Mouse (Mus musculus) embryonic facial prominence, embryonic 15.5 days (tissue): ENCODE data around the gene Rhbdl1. TPM values are rescaled to one million over a fixed set of nuclear protein-coding genes. Genes with fewer than 3 reads are reported as not detected.
"Not testable (repeated sequence)": the region's sequence is repeated elsewhere in the genome, so short reads cannot be mapped to it uniquely, and the experiment has no call there.

ENCODE experiments used
- ATAC-seq: fragments of 200-750 bp; cut with Nextera tagmentation; 2 replicates; pipeline ENCODE4 v1.8.0; 2017; ENCODE audit warnings: low read depth, moderate TSS enrichment; ENCODE audit not compliant: insufficient number of reproducible peaks, low FRiP score, low TSS enrichment
- H3K27ac ChIP-seq: fragments of 300-500 bp; sonication (generic); replicated peaks from 2 replicates; pipeline ENCODE4 v1.5.1; 2015; ENCODE audit warnings: mild to moderate bottlenecking, inconsistent platforms
- H3K27me3 ChIP-seq: fragments of 300-500 bp; sonication (generic); 2 replicates; pipeline ENCODE4 v1.6.1; 2015; ENCODE audit warnings: inconsistent platforms
- H3K36me3 ChIP-seq: fragments of 300-500 bp; sonication (generic); 2 replicates; pipeline ENCODE4 v1.6.1; 2015; ENCODE audit warnings: mild to moderate bottlenecking, inconsistent platforms
- H3K4me1 ChIP-seq: fragments of 300-500 bp; sonication (generic); 2 replicates; pipeline ENCODE4 v1.6.1; 2015; ENCODE audit warnings: inconsistent platforms
- H3K4me2 ChIP-seq: fragments of 300-500 bp; sonication (generic); replicated peaks from 2 replicates; pipeline ENCODE4 v1.6.1; 2015; ENCODE audit warnings: mild to moderate bottlenecking, inconsistent platforms
- H3K4me3 ChIP-seq: fragments of 300-500 bp; sonication (generic); replicated peaks from 2 replicates; pipeline ENCODE4 v1.5.1; 2015; ENCODE audit warnings: mild to moderate bottlenecking, inconsistent platforms
- H3K9ac ChIP-seq: fragments of 300-500 bp; sonication (generic); 2 replicates; pipeline ENCODE4 v1.6.1; 2015; ENCODE audit warnings: inconsistent platforms
- H3K9me3 ChIP-seq: fragments of 300-500 bp; sonication (generic); replicated peaks from 2 replicates; pipeline ENCODE4 v1.6.1; 2016; ENCODE audit warnings: inconsistent platforms
- whole genome bisulfite sequencing: fragments of 180-500 bp; shearing (Covaris S2); methylation state at CpG from one replicate; pipeline ENCODE4 v1.1.7; 2015; 5-methylcytosine and 5-hydroxymethylcytosine counted together
- polyA plus RNA-seq: library from polyadenylated mRNA; unstranded; fragments of >200 nt; fragmentation: Nextera tagmentation; extraction: Ambion mirVana; gene quantifications from 2 replicates; pipeline ENCODE4 v1.2.1, GENCODE M21; 2015

Gene Rhbdl1
- polyA plus RNA-seq, 1 experiment from 2014 or later: 3.2 TPM

DNA sequence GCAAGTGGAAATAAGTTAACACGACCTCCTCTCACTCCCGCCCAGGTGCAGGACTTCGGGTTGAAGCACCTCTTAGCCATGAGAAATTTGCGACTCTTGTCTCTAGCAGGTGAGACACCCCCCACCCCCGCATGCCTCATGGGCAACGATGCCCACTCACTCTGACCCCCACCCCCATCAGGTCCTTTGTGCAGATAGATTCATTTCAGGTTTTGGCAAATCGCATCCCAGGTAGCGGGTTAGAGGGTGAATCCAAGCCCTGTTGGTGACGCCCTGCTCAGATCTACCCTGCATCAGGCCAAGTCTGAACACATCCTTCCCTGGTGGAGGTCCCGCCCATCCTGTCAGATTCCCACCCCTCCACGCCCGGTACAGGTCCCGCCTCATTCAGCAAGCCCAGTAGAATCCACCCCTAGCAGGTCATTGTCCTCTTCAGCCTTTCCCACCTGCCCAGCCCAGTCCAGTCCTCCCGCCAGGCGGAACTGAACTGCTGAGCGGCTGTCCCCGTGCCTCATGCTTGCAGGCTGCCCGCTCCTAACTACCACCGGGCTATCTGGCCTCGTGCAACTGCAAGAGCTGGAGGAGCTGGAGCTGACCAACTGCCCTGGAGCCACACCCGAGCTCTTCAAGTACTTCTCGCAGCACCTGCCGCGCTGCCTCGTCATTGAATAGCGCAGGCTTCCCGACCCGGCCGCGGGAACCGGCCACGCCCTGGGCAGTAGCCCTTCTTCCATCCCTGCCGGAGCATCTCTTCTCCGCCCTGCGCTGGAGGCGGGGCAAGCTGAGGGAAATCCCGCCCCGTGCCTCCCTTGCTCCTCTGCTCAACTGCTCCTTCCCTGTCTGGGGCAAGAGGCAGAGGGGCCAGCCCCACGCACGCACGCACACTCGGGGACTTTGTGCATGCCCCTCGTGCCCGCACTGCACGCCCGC lies 18.0 kb downstream of the Rhbdl1 start:
- 6% methylated on average over 46 of the region's 46 CpGs for WGBS
- Histone ChIP-seq H3K4me1 (peaks cover 15% of the 10 kb centered on the region), H3K36me3 (no peaks in the 10 kb centered on the region), H3K9me3 (no peaks in the 10 kb centered on the region), H3K27me3 (peaks cover 41% of the 10 kb centered on the region), H3K4me3 (peak overlapping the region; percentile 27), H3K9ac (no peak overlapping the region), H3K4me2 (peak overlapping the region; percentile 47), H3K27ac (no peak overlapping the region)
- no peak for ATAC-seq

DNA sequence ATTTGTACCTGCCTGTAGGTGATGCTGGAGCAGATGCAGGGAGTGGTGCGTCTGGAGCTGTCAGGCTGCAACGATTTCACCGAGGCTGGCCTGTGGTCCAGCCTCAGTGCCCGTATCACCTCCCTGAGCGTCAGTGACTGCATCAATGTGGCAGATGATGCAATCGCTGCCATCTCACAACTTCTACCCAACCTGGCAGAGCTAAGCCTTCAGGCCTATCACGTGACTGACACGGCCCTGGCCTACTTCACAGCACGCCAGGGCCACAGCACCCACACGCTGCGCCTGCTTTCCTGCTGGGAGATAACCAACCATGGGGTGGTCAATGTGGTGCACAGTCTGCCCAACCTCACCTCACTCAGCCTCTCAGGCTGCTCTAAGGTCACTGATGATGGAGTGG lies 19.4 kb downstream of the Rhbdl1 start:
- H3K36me3 ChIP-seq: no peaks in the 10 kb centered on the region
- no peaks in the 10 kb centered on the region for H3K9me3 ChIP-seq
- peaks cover 46% of the 10 kb centered on the region for H3K27me3 ChIP-seq
- WGBS: 77% methylated on average over 11 of the region's 11 CpGs
- H3K4me3 ChIP-seq: no peak overlapping the region
- no peak overlapping the region for H3K27ac ChIP-seq
- no peak overlapping the region for H3K9ac ChIP-seq
- peaks cover 15% of the 10 kb centered on the region for H3K4me1 ChIP-seq
- ATAC-seq: no peak
- no peak overlapping the region for H3K4me2 ChIP-seq

DNA sequence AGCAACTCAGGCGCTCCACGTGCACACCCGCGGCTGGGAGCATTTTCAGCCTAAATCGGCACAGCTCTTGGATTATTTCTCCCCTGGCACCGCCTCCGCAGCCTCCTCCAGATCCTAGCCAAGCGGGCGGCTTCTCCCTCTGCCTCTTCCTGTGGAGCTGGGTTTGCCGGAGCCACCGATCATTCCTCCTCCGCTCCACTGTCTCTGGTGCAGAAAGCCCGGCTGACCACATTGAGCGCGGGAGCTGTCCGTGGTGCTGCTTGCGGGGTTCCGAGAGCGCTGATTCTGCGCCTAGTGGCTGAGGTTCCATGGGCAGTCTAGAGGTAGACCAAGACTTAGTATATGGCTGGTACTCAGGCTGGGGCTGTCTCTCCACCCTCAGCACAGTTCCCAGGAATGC lies 23.6 kb downstream of the Rhbdl1 start:
- H3K4me1 ChIP-seq: peaks cover 22% of the 10 kb centered on the region
- H3K27ac ChIP-seq: no peak overlapping the region
- no peaks in the 10 kb centered on the region for H3K9me3 ChIP-seq
- H3K36me3 ChIP-seq: no peaks in the 10 kb centered on the region
- H3K9ac ChIP-seq: no peak overlapping the region
- H3K4me3 ChIP-seq: no peak overlapping the region
- no peak for ATAC-seq
- 2% methylated on average over 20 of the region's 20 CpGs for WGBS
- H3K27me3 ChIP-seq: peaks cover 56% of the 10 kb centered on the region
- H3K4me2 ChIP-seq: peak overlapping the region; percentile 12; the same call in 1 of the 2 replicates

GRCm38 (mm10) chr17:25810890-25811289 lies 26.2 kb downstream of the Rhbdl1 start:
- Histone ChIP-seq H3K4me2 (no peak overlapping the region), H3K4me1 (peaks cover 24% of the 10 kb centered on the region), H3K36me3 (no peaks in the 10 kb centered on the region), H3K27ac (no peak overlapping the region), H3K9ac (no peak overlapping the region), H3K27me3 (peaks cover 52% of the 10 kb centered on the region), H3K4me3 (no peak overlapping the region), H3K9me3 (no peaks in the 10 kb centered on the region)
- no peak for ATAC-seq
- WGBS: 78% methylated on average over 4 of the region's 4 CpGs

GRCm38 (mm10) chr17:25809606-25810340 lies 27.3 kb downstream of the Rhbdl1 start:
- ATAC-seq: peak; percentile 12; the same call in 1 of the 2 replicates
- H3K9ac ChIP-seq: peak overlapping the region; percentile 48
- peak overlapping the region; percentile 71 for H3K4me3 ChIP-seq
- H3K27me3 ChIP-seq: peaks cover 52% of the 10 kb centered on the region
- H3K36me3 ChIP-seq: no peaks in the 10 kb centered on the region
- H3K4me2 ChIP-seq: peak overlapping the region; percentile 97
- WGBS: 8% methylated on average over 25 of the region's 25 CpGs
- H3K27ac ChIP-seq: no peak overlapping the region
- H3K4me1 ChIP-seq: peaks cover 24% of the 10 kb centered on the region
- H3K9me3 ChIP-seq: no peaks in the 10 kb centered on the region

DNA sequence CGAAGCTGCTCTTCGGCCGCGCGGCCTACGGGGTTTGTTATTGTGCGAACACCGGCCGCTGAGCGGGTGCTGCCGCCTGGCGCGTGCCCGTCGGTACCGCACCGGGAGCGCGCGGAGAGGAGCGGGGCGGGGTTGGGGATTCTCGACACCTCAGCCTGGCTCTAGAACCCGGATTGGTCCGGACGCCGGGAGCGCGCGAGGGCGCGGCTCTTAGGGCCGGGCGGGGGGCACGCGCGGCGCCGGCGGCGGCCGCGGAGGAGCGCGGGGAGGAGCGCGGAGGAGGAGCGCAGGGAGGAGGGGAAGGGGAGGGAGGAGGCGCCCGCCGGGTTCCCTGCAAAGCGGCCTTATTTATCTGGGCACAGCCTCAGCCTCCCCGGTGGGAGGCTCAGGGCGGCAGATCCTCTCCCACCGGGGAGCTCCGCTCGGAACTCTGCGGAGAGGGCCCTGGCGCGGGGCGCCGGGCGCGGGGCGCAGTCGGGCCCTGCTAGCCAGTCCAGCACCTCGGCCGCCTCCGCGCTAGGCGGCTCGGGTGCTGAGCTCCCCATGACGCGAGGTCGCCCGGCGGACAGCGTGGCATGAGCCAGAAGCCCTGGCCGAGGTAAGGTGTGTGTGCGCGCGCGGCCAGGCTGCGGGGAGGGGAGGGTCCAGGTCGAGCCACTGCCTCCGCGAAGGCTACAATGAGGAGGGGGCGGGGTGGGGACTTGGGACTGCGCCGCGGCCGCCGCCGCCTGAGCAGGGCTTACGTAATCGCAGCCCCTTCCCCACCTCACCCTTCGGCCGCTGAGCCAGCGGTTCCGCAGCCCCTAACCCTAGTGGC lies 28.1 kb downstream of the Rhbdl1 start, which contains the start of gene Fbxl16:
Gene Fbxl16, plus strand, starts transcription at position 297 of the 817 bp plus-strand sequence.
- Histone ChIP-seq H3K4me2 (peak within 1 kb of the TSS; percentile 97), H3K27ac (no peak within 1 kb of the TSS), H3K9me3 (no peaks in the 10 kb centered on the region), H3K4me1 (peaks cover 24% of the 10 kb centered on the region), H3K36me3 (no peaks in the 10 kb centered on the region), H3K9ac (peak within 1 kb of the TSS; percentile 48), H3K4me3 (peak within 1 kb of the TSS; percentile 71), H3K27me3 (peaks cover 52% of the 10 kb centered on the region)
- peak; percentile 85 for ATAC-seq
- WGBS: 1% methylated on average over 89 of the region's 100 CpGs

DNA sequence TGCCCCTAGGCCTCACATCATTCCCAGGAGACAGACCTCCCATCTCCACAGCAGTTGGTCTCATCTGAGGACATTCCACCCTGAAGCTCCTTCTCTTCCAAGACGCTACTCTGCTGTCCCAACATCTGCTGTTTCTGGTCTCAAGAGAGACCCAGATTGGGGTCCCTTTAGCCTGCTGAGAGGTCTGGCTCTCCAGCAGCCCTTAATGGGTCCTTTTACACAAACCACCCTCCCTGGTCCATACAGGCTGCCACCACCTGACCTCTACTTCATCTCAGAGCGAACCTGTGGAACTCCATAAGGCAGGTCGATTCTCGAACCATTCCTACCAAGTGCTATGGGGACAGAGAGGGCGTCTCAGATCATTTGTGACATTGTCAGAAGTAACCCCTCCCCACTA lies 29.1 kb downstream of the Rhbdl1 start:
- Histone ChIP-seq H3K36me3 (no peaks in the 10 kb centered on the region), H3K4me2 (peak overlapping the region; percentile 97), H3K4me1 (peaks cover 18% of the 10 kb centered on the region), H3K9ac (no peak overlapping the region), H3K9me3 (no peaks in the 10 kb centered on the region), H3K27ac (no peak overlapping the region), H3K27me3 (peaks cover 51% of the 10 kb centered on the region), H3K4me3 (peak overlapping the region; percentile 71)
- 40% methylated on average over 5 of the region's 5 CpGs for WGBS
- no peak for ATAC-seq

GRCm38 (mm10) chr17:25807452-25807851 lies 29.6 kb downstream of the Rhbdl1 start:
- Histone ChIP-seq H3K4me1 (peaks cover 17% of the 10 kb centered on the region), H3K27me3 (peaks cover 48% of the 10 kb centered on the region)
- H3K4me3 ChIP-seq, H3K9ac ChIP-seq, H3K4me2 ChIP-seq, H3K9me3 ChIP-seq, H3K36me3 ChIP-seq, ATAC-seq, H3K27ac ChIP-seq: not testable (repeated sequence)
- WGBS: 49% methylated on average over 2 of the region's 2 CpGs

- ATAC-seq: no peak
- 79% methylated on average over 4 of the region's 4 CpGs for WGBS
Measured at GRCm38 (mm10) chr17:25806507-25806906, 30.6 kb downstream of the Rhbdl1 start.

GRCm38 (mm10) chr17:25802825-25803517 lies 34.1 kb downstream of the Rhbdl1 start:
- Histone ChIP-seq H3K4me3 (no peak overlapping the region), H3K4me2 (no peak overlapping the region), H3K36me3 (no peaks in the 10 kb centered on the region), H3K9me3 (no peaks in the 10 kb centered on the region), H3K27ac (no peak overlapping the region), H3K27me3 (peaks cover 10% of the 10 kb centered on the region), H3K4me1 (no peaks in the 10 kb centered on the region), H3K9ac (no peak overlapping the region)
- WGBS: 11% methylated on average over 10 of the region's 10 CpGs
- ATAC-seq: peak; percentile 72

More at GRCm38 (mm10) chr17:25806507-25806906, 30.6 kb downstream of the Rhbdl1 start:
- Histone ChIP-seq H3K9ac (no peak overlapping the region), H3K27me3 (peaks cover 45% of the 10 kb centered on the region), H3K4me3 (no peak overlapping the region), H3K9me3 (no peaks in the 10 kb centered on the region), H3K4me2 (no peak overlapping the region), H3K4me1 (peaks cover 17% of the 10 kb centered on the region), H3K27ac (no peak overlapping the region), H3K36me3 (no peaks in the 10 kb centered on the region)
